Mouse (Mus musculus) natural killer cell, adult 2 months (primary cell): ENCODE measurements at regions not wholly inside any gene's neighbourhood (a gene's known extent, or its start where the extent isn't known, plus 50 kb on each side); places are given as distances from the start of the nearest gene placed in this dataset.

Source experiments
- DNase-seq, 2 experiments: peaks; one replicate each; pipeline ENCODE4 v3.0.0; 2022; ENCODE audit warnings: low spot score in 2 of 2

DNA sequence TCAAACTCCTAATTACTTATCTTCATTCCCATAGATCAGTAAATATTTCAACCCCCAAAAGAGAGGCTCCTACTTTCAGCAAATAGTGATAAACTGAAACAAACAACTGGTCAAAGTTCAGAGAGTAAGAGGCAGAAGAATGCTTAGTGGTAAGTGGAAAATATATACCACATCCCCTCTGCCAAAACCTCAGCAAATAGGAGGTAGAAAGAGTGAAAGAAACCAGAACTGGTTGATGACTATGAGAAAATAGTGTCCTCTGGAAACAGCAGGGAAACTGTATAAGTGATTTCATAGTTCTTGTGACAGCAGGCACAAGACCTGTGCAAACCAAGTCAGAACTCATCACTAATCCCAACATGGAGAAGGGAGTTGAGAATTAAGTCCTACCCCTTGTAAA, 980.8 kb upstream of the Cited2 start:
- no peak for DNase-seq

DNA sequence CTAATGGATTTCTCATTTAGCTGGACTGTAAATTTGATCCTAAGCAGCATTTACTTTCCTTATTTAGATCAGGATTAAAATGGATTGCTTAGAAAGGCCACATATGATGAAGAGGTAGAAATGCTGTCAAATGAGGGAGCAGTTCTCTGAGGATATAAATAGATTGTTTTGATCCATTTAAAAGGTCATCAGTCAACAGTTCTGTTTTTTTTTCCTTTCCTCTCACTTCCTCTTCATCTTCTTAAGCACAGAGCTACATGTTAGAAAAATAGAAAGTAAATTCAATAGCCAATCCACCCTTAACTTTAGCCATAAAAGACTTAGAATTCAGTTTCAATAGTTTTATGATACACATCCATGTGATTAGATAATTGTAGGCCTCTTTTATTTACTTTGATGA, 971.5 kb upstream of the Cited2 start:
- DNase-seq: no peak

DNA sequence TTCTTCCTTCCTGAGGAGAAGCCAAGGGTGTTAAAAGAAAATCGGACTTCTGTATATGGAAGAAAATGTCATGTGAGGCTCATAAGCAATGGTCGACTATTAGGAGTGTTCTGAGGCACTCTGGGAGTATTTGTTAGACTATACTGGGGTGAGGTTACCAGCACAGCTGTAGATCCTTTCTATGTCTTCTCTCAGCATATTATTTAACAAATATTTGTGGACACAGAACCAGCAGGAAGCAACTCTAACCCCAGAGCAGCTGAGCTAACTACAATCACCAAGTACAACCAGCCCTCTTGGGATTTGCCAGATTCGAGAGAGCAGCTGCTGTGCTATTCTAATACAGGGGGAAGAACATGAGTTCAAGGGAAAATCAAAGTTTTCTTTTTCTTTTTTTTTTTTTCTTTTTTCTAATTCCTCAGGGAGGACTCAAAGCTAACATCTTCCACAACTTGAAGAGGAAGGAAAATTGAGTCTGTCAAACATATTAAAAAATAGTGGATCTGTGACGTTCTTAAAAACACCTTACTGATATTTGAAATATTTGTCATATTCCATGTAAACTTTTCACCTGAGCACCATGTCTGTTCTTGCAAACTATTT, 933.3 kb upstream of the Cited2 start:
- DNase-seq: no peak

DNA sequence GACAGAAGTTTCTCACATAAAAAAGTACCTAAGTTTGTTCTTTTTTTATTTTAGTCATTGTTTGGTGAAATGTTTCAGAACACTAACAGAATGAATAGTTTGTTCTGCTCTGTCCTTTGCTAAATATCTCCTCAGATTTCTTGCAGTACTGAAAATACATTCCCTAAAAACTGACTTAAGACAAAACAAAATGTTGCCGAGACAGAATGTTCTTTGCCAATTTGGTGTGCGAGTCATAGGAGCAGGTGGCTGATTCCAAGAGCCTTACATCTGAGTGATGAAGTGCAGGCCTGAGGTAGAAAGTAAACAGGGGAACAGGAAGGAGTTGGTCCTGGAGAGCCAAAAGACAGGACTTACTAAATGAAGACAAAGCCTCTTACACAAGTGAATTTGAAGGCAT, 919.0 kb upstream of the Cited2 start:
- no peak for DNase-seq

DNA sequence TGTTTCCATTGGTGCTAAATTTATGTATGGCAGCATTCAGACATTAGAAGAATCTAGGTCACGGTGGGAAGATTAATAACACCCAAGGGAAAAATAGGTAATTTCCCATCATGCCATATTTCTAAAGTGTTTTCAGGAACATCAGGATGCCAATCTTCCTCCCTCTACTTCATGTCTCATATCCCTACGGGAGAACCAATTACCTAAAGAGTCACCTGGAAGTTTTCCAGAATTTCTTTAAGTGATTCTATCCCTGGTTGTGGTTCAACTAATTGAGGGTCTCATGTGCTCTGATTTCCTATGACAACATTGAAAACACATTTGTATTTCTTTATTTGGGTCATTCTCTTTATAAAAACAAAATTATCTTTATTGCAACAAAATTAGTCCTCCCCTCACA, 912.3 kb upstream of the Cited2 start:
- no peak for DNase-seq

DNA sequence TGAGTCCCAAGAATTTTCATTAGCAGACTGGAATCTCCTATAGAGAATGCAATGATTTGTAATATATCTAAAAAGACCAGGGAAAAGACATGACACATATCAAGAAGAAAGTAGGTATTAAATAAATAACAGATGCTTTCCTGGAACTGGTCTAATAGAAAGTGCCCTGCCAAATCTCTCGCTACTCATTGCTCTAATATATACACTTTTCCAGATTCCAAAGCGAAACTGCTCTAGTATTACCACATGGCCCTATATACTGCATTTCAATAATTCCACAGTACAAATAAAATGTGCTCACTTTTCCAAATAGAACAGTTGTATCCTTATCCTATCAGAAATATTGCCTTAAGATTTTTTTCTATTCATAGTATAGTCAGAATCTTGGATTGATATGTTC, 909.0 kb upstream of the Cited2 start:
- DNase-seq: no peak

DNA sequence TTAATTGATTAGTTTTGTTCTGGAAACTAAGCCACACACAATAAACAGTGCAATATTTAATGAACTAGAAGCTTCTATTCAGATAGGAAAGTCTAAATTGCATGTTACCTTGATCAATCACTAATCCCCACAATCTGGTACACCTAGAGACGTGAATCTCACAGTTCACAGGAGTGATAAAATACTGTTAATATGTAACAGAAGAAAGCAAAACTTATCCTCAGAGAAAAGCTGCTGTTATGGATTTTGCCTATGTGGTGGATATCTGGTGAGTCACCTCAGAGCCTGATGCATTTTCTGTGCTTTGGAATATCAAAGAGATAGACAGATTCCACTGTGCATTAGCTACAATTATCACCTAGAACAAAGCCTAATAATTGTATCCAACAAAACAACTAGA, 861.5 kb upstream of the Cited2 start:
- DNase-seq: no peak

DNA sequence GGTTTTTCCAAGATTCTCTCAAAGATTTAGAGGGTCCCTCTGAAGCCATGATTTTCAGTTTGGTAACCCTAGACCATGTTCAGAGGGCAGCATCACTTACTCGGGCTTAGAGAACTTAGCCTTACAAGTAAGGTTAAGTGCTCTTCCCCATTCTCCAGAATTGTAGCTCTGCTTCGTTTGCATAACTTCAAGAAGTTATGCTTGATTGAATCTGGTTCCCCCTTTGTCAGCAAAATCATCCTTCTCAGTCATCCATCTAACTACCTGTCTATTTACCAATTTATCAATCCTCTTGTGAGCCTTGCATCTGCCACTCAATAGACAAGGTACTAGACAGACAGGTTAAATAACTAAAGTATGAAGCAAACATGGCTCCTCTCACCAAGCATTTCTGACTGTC, 856.1 kb upstream of the Cited2 start:
- DNase-seq: no peak

DNA sequence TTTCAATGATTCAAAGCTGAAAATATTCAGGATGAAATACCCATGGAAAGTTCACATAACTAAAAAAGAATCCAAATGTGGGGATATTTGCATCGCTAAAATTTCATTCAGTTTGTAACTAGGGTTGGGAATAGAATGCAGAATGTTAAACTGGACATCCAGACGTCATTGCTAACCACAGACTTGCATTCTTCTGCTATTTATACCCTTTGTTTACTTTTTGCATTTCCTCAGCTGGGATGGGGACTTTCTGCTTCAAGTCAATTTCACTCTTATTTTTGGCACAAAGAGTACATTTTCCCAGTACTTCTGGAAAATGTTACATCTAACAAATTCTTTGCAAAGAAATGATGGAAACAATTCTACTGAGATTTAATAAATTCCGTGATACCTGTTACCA, 848.9 kb upstream of the Cited2 start:
- DNase-seq: no peak

DNA sequence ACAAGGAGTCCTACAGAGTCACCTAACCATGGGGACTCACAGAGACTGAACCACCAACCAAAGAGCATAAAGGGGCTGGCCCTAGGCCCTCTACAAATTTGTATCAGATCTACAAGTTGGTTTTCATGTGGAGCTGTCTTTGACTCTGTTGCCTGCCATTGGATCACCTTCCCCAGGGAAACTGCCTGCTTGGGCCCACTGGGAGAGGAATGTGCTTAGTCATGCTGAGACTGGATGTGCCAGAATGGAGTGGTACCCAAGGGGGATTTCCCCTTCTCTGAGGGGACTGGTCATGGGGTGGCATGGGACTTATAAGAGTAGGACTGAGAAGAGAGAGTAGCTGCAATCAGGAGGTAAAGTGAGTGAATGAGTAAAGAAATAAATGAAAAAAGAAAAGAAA, 844.8 kb upstream of the Cited2 start:
- DNase-seq: no peak

DNA sequence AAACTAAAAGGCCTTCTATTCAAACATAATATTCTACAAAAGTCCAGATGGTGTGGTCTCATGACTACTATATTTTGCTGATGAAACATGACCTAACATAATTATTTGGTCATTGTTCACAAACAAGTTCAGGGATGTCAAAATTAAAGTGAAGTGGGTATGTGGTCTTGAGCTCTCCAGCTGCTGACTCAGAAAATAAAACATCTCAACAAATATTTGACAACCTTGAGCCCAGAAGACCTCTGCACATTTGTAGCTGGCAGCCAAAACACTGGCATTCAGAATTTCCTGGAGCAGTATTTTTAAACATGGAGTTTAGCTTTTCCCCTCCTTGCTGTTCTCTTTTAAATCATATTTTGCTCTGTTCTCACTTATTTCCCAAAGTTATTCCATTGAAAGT, 829.7 kb upstream of the Cited2 start:
- no peak for DNase-seq

DNA sequence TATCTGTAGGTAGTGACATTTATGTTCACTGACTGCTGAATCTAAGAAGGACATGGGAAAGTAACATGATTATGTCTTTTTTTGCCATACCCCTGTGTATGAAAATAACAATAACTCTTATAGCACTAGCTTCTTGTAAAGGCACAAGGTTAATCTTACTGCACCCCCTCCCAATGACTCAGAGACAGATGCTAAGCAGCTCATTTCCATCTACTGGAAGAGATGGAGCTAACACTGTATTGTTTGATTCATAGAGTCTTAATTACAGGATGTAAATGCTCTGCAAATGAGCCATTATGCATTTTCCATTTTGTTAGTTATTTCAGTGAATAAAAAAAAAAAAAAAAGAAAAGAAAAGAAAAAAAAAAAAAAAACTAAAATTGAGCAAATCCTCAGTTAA, 827.7 kb upstream of the Cited2 start:
- no peak for DNase-seq

DNA sequence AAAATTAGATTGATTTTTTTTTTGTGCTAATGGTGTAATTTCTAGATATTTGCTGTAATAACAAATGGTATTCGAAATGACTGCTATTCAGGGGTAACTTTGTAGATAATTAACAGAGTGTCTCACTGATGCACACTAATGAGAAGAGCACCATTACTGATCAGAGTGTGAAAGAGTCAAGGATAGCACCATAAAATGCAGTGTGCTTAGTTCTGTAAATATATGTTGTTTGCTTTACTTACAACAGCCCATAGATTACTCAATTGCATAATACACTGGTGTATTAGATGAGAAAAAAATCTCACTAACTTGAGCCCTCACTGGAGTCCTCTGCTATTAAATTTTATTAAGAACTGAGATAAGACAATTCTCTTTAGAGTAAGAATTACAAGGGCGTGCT, 800.1 kb upstream of the Cited2 start:
- DNase-seq: no peak

DNA sequence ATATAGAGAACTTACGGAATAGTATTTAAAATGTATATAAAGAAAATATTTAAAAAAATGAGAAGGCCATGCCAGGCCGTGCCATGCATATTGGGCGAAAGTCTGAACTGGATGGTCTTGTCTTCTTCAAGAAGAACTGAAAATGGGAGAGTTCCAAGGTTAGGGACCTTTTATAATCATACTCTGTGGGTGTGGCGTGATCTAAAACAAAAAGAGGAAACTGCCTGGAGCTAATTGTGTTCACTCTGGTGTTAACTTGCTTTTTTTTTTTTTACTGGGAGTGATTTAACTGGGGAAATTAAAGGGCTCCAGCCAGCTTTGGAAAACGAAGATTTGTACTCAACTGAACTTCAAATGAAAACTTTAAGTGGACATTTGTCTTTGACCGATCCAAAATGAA, 799.2 kb upstream of the Cited2 start:
- DNase-seq: no peak

DNA sequence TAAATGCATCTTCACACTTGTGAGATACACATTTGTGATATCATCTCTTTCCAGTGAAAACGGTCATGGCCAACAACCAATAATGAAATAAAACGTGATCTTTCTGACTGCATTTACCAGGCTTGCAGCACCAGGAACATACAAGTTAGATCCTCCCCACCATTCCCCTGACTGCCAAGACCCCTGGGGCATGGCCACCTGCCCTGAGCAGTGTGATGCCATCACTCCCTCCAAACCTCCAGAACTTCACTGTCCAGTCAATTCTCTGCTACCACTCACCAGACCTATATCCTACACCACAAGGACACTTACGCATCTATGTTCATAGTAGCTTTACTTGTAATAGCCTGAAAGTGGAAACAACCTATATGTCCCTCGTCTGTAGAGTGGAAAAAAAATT, 785.3 kb upstream of the Cited2 start:
- DNase-seq: no peak

DNA sequence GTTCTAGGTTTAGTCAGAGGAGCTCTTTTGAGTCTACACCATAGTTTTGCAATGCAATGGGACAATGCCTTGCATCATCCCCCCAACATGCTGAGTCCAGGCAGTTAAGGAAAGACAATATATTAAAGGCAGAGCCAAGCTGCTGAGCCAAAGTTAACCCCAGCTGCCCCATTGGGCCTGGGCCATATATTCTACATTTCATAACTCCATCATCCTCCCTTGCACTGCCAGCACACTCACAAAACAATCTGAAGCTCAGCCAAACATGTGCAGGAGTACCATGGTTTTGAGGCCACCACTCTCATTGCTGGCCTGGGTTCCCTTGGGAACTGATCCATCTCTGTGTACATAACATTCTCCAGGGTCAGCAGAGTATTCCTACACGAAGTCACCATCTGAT, 771.4 kb upstream of the Cited2 start:
- no peak for DNase-seq

DNA sequence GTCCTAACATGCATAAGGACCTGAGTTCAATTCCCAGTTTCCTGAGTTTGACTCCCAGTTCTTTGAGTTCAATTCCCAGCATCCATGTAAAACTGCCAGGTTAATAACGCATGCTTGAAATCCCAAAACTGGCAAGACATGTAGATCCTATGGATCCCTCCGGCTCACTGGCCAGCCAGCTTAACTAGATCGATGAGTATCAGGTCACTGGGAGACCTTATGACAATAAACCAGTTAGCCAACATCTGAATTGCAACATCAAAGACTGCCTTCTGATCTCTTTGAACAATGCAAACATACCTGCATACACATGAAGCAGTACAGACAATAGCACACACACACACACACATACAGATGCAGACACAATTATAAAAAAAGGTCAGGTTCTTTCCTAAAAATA, 762.0 kb upstream of the Cited2 start:
- no peak for DNase-seq

DNA sequence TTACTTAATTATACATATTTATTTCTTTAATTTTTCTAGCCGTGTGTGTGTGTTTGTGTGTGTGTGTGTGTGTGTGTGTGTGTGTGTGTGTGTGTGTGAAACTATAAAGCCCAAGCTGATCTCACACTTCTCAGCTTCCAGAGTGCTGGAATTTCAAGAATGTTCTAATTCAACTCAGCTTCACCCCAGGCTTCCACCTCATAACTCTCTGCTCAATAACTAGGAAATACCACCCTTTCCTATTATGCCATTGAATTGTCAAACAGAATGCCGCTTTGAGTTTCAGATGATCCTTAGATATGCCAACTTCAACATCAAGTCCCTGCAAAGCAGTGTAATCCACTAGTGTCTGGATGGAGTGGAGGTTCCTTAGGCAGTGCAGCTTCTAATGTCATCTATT, 760.6 kb upstream of the Cited2 start:
- no peak for DNase-seq

DNA sequence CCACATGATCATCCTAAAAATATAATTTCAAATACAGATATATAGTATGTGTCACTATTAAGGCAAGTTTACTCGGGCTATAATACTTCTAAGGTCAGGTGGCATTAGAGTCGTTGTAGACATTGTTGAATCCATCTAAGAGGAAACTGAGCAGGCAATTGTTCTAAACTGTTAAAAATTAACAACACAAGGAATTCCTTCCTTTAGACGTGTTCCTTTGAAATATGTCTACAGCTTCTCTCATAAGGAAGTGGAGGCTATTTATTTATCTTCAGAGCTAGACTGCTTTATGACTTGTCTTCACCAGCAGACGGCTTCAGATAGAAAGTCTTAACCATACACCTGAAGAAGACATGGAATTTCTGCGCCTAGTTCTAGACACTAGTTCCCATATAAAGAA, 744.2 kb upstream of the Cited2 start:
- DNase-seq: no peak

DNA sequence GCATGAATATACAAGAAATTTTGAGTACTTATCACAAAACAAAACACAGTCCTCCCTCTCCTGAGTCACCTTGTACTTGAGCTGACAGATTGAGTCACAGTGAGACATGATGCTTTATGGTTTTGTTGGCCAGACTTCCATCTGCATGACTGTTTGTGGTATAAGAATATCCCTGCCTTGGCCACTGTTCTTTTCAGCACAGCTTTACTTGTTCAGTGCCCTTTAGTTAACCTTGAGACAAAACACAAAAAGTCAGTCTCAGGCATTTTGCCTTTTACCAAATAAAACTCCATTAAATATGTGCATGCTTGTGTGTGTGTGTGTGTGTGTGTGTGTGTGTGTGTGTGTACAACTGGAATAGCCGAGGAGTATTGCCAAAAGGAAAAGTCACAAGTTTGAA, 732.8 kb upstream of the Cited2 start:
- no peak for DNase-seq

DNA sequence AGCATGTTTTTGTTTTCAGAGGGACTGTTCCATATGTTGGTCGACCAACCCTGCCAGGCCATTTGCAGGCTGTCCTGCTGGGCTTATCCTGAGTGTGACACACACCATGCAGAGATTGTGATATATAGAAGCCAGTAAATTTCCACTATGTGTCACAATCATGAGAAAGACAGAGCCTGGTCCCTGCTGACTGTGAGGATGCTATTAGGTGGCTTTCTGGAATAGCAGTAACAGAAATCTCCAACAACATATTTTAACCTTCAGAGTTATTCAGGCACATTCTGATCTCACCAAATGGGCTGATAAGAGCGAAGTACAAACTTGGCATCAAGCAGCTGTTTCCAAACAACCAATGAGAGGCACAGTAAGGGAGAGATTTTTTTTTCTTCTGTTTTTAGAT, 729.2 kb upstream of the Cited2 start:
- no peak for DNase-seq

DNA sequence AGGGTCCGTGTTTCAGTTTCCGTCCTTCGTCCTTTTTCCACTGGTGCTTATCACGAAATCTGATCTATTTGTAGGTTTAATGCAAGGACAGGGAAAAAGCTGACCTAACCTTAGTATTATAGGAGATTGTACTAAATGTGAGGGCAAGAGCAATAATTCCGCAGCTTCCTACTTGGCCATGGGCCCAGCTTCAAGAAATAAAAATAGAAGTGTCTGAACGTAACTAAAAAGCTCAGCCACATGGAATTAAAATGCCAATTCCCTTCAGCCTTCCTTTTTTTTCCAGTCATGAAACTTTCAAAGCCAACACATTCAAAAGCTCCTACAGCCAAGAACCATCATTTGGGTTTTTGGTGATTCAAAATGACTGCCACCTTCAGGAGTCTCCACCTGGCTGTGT, 728.5 kb upstream of the Cited2 start:
- DNase-seq: no peak

DNA sequence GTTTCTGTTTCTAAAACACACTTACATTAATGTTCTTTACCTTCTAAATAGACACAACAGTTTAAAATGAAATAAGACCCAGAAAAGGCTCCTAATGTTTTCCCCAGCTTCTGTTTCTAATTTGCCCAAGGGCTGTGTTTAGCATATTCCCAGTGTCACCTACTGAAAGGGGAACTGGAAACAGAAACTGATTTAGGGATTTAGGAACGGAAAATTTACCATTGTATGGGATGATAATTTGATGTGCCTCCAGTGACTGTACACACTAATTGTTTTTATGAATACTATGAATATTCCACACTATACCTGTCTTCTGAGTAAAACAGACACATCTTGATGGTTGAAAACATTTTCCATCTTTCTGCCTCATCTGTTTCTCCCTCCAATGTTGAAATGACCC, 728.0 kb upstream of the Cited2 start:
- DNase-seq: no peak

DNA sequence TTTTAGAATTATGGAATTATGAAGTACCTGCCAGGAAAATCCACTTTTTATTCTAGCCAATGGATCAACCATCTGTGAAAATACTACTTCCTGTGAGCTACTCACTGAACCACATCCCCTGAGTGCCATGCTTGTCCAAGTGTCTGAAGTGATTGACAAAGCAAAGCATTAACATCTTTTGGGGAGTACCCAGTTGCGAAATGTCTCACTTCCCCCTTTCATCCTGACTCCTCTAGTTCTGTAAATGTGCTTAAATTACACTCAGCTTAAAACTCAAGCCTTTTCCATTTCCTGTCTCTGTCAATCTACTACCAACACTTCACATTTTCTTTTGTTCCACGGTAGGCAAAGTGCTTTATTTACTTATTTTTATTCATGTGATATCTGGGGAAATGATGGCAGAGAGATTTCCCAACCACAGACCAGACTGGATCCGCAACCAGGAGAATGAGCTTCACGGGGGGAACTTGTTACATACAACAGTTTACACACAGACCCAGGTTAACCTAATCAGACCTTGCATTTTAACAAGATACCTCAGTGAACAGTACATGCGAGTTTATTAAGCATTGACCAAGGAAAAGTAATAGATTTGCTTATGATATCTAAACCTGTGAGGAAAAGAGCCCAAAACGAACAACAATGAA, 726.1 kb upstream of the Cited2 start:
- peak in 1 of 2 experiments; percentile 22 for DNase-seq
